Mouse (Mus musculus): ENCODE measurements around the gene Gja8.

The Gja8 gene

GRCm38 (mm10) chr3:96925920-96926319, at the start of gene Gja8:
TSS of gene Gja8 (minus strand) at chr3:96926020.
- DNase-seq (ENCODE audit: low spot score), result no peak

DNA sequence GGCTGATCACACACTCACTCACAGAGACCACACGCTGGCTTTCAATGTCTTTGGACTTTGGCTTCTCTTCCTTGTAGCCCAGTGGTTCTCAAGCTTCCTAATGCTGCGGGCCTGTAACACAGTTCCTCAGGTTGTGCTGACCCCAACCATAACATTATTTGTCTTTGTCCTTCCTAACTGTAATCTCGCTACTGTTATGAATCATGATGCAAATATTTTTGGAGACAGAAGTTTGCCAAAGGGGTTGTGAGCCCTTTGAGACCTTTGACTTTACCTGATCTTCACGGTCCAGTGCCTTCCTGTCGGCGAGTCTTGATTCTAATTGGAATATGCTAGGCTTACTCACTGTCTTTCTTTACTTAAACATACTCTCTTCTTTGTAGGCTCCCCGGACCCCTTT, 48.6 kb upstream of the Gja8 start:
- DNase-seq (ENCODE audit: low spot score), result no peak

GRCm38 (mm10) chr3:96970986-96971385, 45.2 kb upstream of the Gja8 start:
- DNase-seq (ENCODE audit: low spot score), result no peak

DNA sequence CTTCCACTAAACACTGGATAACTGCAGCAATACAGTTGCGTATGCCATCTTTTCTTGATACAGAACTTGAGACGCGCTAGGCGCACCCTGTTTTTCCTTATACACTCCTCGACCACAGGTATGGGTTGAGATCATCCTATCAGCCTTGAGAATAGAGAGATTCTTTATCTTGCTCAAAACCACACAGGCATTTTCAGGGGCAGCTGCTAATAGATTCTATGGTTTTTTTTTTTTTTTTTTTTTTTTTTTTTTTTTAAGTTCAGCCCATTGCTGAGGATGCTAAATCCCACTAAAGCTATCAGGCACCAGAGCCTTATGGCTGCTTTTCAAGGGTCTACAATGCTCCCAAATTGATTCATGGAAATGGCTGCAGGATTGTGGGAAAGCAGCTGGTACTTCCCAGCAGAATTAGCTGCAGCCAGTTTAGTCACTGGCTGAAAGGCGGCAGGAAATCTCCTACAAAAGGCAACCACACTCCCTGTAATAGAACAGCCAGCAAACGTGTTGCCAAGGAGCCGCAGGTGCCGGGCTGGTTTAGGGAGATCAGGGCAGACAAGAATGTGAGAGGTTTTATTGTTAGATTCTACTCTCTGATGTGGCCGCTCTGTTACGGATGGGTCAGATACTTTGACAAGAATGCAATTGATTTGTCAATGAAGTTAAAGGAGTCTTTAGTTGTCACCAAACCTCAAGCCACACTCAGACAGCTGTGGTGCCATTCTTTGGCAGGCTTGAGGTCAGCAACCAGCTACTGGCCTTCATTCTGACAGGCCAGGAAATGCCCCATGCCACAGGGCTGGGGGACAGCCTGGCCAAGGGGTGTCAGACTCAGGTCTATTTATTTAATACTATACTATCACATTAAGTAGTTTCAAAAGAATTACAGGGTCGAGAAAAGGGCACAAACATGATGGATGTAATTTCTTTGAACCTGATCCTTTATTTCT, 37.5 kb upstream of the Gja8 start:
- DNase-seq (ENCODE audit: low spot score), result no peak

GRCm38 (mm10) chr3:96960597-96960996, 34.8 kb upstream of the Gja8 start:
- no peak for DNase-seq (ENCODE audit: low spot score)

DNA sequence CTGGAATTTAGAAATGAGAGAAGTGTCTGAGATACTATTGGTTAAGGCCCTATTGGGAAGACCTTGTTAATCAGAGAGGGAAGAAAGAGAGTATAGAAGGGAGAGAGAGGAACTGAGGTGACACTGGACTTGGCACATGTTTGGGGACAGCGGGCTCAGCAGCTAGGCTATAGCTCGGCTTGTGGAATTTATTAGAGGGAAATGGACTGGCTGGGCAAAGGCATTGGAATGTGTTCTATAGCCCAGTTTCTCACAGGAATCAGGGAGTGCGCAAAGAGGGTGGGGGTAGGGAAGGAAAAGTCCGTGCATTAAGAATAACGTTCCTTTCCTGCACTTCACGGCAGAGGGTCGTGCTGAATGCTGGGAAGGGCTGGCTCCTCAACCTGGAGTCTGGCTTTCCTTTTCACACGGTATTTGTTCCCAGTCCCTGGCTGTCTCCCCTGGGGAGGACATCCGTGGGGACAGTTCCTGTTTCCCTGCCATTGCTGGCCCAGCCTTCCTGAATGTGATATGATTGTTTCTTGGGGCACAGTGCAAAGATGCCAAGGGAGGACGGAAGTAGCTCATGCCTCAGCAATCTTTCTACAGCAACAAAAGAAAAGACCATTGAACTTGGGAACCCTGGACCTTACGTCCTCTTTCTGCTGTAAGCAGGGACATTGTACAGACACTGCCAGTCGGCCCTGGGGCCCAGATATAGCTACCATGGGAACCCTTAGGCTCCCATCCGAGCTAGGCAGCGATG, 27.8 kb upstream of the Gja8 start:
- DNase-seq (ENCODE audit: low spot score), result no peak

DNA sequence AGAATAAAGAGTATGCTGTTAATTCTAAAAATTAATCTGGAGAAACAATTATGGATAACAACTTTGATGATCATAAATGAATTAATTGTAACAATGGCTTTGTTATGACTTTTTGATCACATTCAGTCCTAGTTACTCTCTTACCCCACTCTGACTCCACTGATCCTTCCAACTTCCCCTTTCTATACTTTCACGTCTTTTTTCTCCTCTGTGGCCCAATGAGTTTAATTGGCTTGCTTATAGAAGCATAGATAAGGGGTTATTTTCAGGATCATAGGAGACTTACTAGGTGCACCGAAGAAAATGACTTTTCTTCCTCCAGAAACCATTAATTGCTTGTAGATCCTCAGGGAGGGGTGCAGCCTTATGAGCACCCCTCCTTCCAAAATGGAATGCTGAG, 16.9 kb upstream of the Gja8 start:
- no peak for DNase-seq (ENCODE audit: low spot score)

- DNase-seq (ENCODE audit: low spot score), result peak; percentile 39
Measured at GRCm38 (mm10) chr3:96938738-96939137, 12.9 kb upstream of the Gja8 start.

GRCm38 (mm10) chr3:96937606-96938005, 11.8 kb upstream of the Gja8 start:
- DNase-seq (ENCODE audit: low spot score), result no peak

GRCm38 (mm10) chr3:96936241-96936640, 10.4 kb upstream of the Gja8 start:
- DNase-seq (ENCODE audit: low spot score), result no peak

- DNase-seq (ENCODE audit: low spot score), result no peak
Measured at GRCm38 (mm10) chr3:96931261-96931681, 5.5 kb upstream of the Gja8 start.

DNA sequence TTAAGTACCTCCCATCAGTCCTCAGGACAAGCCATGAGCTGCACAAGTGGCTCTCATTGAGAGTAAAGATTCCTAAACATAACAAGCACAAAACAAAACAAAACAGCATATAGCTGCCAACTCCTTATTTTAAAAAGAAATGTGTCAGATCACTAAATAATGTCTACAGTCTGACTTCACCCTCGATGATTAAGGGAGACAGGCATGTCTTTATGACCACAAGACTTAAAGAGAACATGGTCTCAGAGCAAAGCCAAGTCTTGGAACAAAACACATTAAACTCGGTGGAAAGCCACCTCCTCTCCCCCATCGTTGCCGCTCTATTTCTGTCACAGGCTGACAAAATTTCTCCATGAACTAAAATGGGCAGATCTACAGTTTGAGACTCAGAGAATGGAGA, 1.2 kb downstream of the Gja8 start:
- DNase-seq (ENCODE audit: low spot score), result no peak

DNA sequence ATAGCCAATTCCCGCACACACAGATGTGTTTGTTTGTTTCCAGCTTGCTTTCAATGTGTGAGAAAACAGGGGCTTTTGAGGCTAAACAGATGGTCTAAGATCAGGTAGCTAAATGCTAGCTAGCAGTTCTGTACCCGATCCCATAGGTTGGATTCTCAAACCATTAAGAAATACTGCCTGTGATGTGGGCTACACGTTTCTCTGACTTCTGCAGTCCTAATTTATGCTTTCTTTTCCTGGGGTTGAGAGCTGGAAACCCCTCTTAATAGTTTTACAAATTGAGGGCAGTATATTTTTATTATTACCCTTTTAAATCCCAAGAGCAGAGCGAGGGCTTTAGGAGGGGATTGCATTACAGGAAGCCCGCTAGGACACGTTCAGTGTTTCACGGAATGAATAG, 4.8 kb downstream of the Gja8 start:
- DNase-seq (ENCODE audit: low spot score), result no peak

DNA sequence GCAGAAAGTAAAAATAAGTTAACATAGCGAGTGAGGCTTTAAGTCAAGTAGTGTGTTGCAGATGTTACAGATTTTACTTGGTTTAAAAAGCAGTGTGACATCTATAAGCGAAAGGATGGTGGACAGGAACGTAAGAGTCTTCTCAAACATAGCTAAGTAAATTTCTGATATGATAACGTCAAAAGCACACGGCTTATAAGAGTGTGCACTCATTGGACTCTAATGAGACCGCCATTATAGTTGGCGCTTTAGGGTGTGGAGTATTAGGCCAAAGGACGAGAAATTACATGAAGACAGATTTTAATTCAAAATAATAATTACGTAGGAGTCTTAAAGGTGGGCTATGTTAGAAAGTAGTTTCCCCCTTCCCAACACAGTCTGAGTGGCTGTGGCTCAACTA, 20.2 kb downstream of the Gja8 start:
- no peak for DNase-seq (ENCODE audit: low spot score)

GRCm38 (mm10) chr3:96904851-96905541, 20.8 kb downstream of the Gja8 start, which contains the start of gene Gpr89:
TSS of gene Gpr89 (minus strand) at chr3:96905346.
- peak; percentile 86 for DNase-seq (ENCODE audit: low spot score)

GRCm38 (mm10) chr3:96904393-96904792, 21.4 kb downstream of the Gja8 start, which contains the start of gene Gja5:
TSS of gene Gja5 (plus strand) at chr3:96904693.
- DNase-seq (ENCODE audit: low spot score), result no peak

DNA sequence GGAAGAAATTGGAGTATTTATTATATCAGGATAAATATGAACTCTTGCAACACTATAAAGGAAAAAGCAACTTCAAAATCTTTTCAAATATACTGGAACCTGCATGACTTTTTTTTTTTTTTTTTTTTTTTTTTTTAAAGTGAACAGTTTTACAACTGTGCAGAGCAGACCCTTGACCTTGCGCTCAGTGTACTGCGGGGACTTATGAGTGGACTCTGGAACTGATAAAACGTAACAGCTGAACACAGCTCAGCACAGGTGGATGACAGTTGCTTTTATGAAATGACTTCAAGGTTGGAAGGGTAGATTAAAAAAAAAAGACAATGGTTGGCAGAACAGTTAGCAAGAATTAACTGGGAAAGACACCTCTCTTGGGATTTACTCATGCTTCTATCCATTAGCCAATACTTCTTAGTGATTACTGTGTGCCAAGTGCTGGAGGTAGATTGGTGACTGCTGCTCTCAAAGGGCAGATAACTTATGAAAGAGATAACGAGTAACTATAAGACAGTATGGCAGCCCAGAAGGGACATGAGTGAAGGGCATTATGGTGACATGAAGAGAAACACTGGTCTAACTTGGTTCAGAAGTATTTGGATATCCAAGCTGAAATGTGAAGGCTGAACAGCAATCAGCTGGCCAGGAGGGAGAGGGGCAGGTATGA, 23.4 kb downstream of the Gja8 start:
- DNase-seq (ENCODE audit: low spot score), result no peak

- DNase-seq (ENCODE audit: low spot score), result no peak
Measured at GRCm38 (mm10) chr3:96883690-96884089, 42.1 kb downstream of the Gja8 start.

DNA sequence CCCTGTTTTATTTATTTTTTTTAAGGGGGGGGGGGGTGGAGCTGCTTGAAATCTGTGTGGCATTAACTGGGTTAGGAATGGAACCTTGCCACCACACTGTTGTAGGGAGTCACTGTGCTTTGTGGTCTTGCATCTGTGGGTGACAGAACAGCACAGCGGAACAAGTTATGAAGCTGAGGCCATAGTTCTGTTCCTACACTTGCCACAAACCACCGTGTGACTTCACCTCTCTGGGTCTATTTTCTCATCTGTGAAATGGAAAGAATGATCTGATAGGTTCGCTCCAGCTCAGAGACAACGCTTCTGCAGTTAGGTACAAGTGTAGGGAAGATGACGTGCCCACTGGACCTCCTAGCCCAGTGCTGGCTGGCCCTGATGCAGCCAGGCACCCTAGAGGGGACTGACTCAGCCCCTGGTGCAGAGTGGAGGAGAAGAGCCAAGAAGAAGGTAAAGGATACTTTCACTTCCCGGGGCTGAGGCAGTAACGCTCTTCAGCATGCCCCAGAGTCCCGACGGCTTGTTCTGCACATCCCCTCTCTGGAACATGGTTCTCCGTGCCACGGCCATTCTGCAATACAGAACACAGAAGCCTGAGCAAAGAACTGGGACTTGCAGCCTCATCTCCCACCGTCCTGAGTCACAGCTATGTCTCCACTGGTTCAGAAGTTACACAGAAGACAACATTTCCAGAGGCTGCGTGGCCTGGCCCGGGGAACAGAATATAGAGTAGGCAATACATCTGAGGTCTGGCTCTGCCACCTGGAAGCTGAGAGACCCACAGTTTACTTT, 43.6 kb downstream of the Gja8 start:
- DNase-seq (ENCODE audit: low spot score), result no peak

- no peak for DNase-seq (ENCODE audit: low spot score)
Measured at GRCm38 (mm10) chr3:96881557-96881956, 44.3 kb downstream of the Gja8 start.

DNA sequence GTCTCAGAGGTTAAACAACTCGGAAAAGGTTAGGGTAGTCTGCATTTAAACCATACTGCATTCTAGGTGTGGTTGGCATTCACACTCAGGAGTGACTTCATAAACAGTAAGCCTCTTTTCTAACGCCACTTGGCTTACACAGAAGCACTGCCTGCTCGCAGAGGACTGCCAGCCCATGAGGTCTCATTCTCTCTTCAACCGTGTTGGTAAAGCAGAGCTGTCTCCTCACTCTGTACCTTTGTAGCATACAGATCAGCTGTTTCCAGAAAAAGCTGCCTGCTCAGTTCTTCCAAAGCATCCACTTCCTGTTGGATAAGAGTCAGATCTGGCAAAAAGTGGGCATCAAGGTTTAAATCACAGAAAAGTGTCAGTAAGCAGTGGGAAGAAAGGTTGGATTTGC, 45.4 kb downstream of the Gja8 start:
- no peak for DNase-seq (ENCODE audit: low spot score)

Data from ovary, adult 18-20 months (tissue).